Comparison of ENCODE assay signal across 8 mouse cellular contexts in genomic region chr15:87715037-87715676, GRCm38 (mm10).
A peak's percentile ranks its signal among the peaks of the same experiment; 100 is the strongest.
DNase-seq lines count a peak whose midpoint lies in the region; ATAC-seq lines count a peak whose summit lies in the region.

No protein-coding gene starts in this region.

- no peaks in the 10 kb centered on the region for H3K4me1 ChIP-seq in lung, embryonic 15.5 days
- peaks cover 18% of the 10 kb centered on the region for H3K4me1 ChIP-seq in hindbrain, embryonic 16.5 days (ENCODE audit: control insufficient read depth, insufficient read depth, low read depth, low read length)
- peaks cover 12% of the 10 kb centered on the region for H3K4me1 ChIP-seq in neural tube, embryonic 12.5 days
- H3K4me1 ChIP-seq in kidney, embryonic 14.5 days (ENCODE audit: control insufficient read depth, insufficient read depth, low read length) = 0 out of 2 replicates have a peak, but pooled peaks cover 3% of the 10 kb centered on the region

- no peak overlapping the region for H3K4me3 ChIP-seq in lung, embryonic 15.5 days
- no peak overlapping the region for H3K4me3 ChIP-seq in hindbrain, embryonic 16.5 days (ENCODE audit: low read length)
- H3K4me3 ChIP-seq in neural tube, embryonic 12.5 days = no peak overlapping the region
- H3K4me3 ChIP-seq in kidney, embryonic 14.5 days (ENCODE audit: low read length) = no peak overlapping the region

- no peaks in the 10 kb centered on the region for H3K27me3 ChIP-seq in lung, embryonic 15.5 days
- H3K27me3 ChIP-seq in hindbrain, embryonic 16.5 days (replicated peaks; ENCODE audit: control insufficient read depth, insufficient read depth, low read length) = no peaks in the 10 kb centered on the region
- H3K27me3 ChIP-seq in neural tube, embryonic 12.5 days (replicated peaks) = no peaks in the 10 kb centered on the region
- no peaks in the 10 kb centered on the region for H3K27me3 ChIP-seq in kidney, embryonic 14.5 days (ENCODE audit: control insufficient read depth, insufficient read depth, low read length)

- peak; percentile 55; the same call in 1 of the 2 replicates for ATAC-seq in lung, embryonic 15.5 days (ENCODE audit: borderline replicate concordance, extremely low read depth, low FRiP score, low TSS enrichment)
- peak; percentile 86 for ATAC-seq in hindbrain, embryonic 16.5 days
- peak; percentile 37 for ATAC-seq in neural tube, embryonic 12.5 days (ENCODE audit: low FRiP score, low read depth)
- ATAC-seq in kidney, embryonic 14.5 days (ENCODE audit: low FRiP score, low TSS enrichment) = no peak

- H3K9ac ChIP-seq in lung, embryonic 15.5 days = no peak overlapping the region
- H3K9ac ChIP-seq in hindbrain, embryonic 16.5 days (ENCODE audit: low read depth, low read length) = no peak overlapping the region
- no peak overlapping the region for H3K9ac ChIP-seq in neural tube, embryonic 12.5 days
- H3K9ac ChIP-seq in kidney, embryonic 14.5 days (ENCODE audit: low read depth, low read length) = no peak overlapping the region

- DNase-seq in lung, postnatal 14 days = no peak
- DNase-seq in embryo, embryonic 10.5 days (ENCODE audit: low spot score) = peak; percentile 44
- DNase-seq in urinary bladder, postnatal 4 days (ENCODE audit: low spot score in 2 of 2) = no peak
- no peak for DNase-seq in spleen, postnatal 14 days (ENCODE audit: low spot score in 2 of 2)

- H3K36me3 ChIP-seq in lung, embryonic 15.5 days = no peaks in the 10 kb centered on the region
- no peaks in the 10 kb centered on the region for H3K36me3 ChIP-seq in hindbrain, embryonic 16.5 days (ENCODE audit: control insufficient read depth, insufficient read depth, low read length)
- H3K36me3 ChIP-seq in neural tube, embryonic 12.5 days = no peaks in the 10 kb centered on the region
- H3K36me3 ChIP-seq in kidney, embryonic 14.5 days (ENCODE audit: control insufficient read depth, insufficient read depth, low read length) = no peaks in the 10 kb centered on the region

- no peak overlapping the region for H3K27ac ChIP-seq in lung, embryonic 15.5 days
- H3K27ac ChIP-seq in hindbrain, embryonic 16.5 days (ENCODE audit: low read depth, low read length) = peak overlapping the region; percentile 56; the same call in 1 of the 2 replicates
- H3K27ac ChIP-seq in neural tube, embryonic 12.5 days = no peak overlapping the region
- no peak overlapping the region for H3K27ac ChIP-seq in kidney, embryonic 14.5 days (ENCODE audit: low read depth, low read length)

- no peaks in the 10 kb centered on the region for H3K9me3 ChIP-seq in lung, embryonic 15.5 days
- H3K9me3 ChIP-seq in hindbrain, embryonic 16.5 days (ENCODE audit: control insufficient read depth, low read length) = no peaks in the 10 kb centered on the region
- H3K9me3 ChIP-seq in neural tube, embryonic 12.5 days = no peaks in the 10 kb centered on the region
- no peaks in the 10 kb centered on the region for H3K9me3 ChIP-seq in kidney, embryonic 14.5 days (ENCODE audit: control insufficient read depth, low read length)

- no peak overlapping the region for H3K4me2 ChIP-seq in lung, embryonic 15.5 days
- H3K4me2 ChIP-seq in hindbrain, embryonic 16.5 days (ENCODE audit: low read length) = no peak overlapping the region
- H3K4me2 ChIP-seq in neural tube, embryonic 12.5 days (replicated peaks) = no peak overlapping the region
- no peak overlapping the region for H3K4me2 ChIP-seq in kidney, embryonic 14.5 days (replicated peaks; ENCODE audit: low read depth, low read length)

- WGBS in lung, embryonic 15.5 days = 41% methylated on average over 9 of the region's 9 CpGs
- WGBS in hindbrain, embryonic 16.5 days = 45% methylated on average over 9 of the region's 9 CpGs
- WGBS in neural tube, embryonic 12.5 days = 48% methylated on average over 9 of the region's 9 CpGs
- 47% methylated on average over 9 of the region's 9 CpGs for WGBS in kidney, embryonic 14.5 days
